Mouse (Mus musculus): ENCODE results near the gene Rgs16. TPM values are rescaled to one million over a fixed set of nuclear protein-coding genes. Genes with fewer than 3 reads are reported as not detected.

Rgs16 gene
- polyA plus RNA-seq, 1 experiment, result 2.6 TPM

DNA sequence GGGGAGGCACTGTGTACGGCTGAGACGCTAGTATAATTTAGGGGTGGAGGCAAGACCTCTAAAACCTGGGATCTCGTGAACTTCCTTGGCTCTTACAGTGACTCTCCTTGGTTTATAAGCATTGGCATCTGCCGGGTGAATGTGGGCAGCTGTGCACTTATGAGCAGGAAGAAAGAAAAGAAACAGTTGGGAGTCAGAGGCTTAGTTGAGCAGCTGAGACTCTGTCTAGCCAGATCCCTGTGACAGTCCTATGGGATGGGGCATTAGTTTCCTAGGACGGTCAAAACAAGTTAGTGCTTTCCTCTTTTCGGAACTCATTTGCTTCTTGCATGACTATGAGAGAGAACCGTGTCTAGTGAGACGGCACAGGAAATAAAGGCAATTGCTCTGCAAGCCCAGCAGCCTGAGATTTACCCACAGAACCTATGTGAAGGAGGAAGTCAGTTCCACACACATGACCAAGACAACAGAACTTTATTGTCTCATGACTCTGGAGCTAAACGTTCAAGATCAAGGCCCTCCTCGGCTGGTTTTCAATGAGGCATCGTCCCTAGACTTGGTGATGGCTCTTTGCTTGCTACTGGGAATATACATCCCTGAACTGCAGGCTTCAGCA lies 39.6 kb upstream of the Rgs16 start:
- H3K27ac ChIP-seq (ENCODE audit: control insufficient read depth, insufficient read depth, low read depth, low read length, poor library complexity), result no peak overlapping the region
- TF ChIP-seq CTCF (IDR thresholded peaks at IDR 0.05; ENCODE audit: control insufficient read depth, insufficient read depth, low read length), result no peak
- TF ChIP-seq POLR2A (IDR thresholded peaks at IDR 0.05; ENCODE audit: borderline replicate concordance, control insufficient read depth, low read depth, low read length), result no peak
- H3K4me3 ChIP-seq (replicated peaks; ENCODE audit: control insufficient read depth, low read depth, low read length), result no peak overlapping the region
- 28% methylated on average over 11 of the region's 11 CpGs for WGBS
- H3K4me1 ChIP-seq (ENCODE audit: control insufficient read depth, insufficient read depth, low read length), result no peaks in the 10 kb centered on the region; the same call in 1 of the 2 replicates

DNA sequence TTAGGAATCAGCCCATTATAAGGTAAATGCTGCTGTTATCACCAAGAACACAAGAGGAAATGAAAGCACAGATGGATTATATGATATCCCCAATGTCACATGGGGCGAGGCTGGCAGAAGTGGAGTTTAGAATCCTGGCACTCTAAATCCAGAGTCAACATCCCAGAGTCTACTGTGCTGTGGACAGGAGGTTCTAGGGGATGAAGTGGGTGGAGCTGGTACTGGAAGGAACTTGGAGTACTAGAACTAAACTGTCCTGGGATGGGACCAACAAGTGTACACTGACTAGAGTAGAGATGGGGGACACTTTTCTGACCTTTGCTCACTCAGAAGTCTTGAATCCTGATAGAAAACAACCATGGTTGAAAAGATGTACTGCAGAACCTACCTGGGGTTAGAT lies 38.7 kb upstream of the Rgs16 start:
- no peak for TF ChIP-seq CTCF (IDR thresholded peaks at IDR 0.05; ENCODE audit: control insufficient read depth, insufficient read depth, low read length)
- no peak for TF ChIP-seq POLR2A (IDR thresholded peaks at IDR 0.05; ENCODE audit: borderline replicate concordance, control insufficient read depth, low read depth, low read length)
- Histone ChIP-seq H3K4me1 (ENCODE audit: control insufficient read depth, insufficient read depth, low read length) (no peaks in the 10 kb centered on the region; the same call in 1 of the 2 replicates), H3K4me3 (replicated peaks; ENCODE audit: control insufficient read depth, low read depth, low read length) (no peak overlapping the region), H3K27ac (ENCODE audit: control insufficient read depth, insufficient read depth, low read depth, low read length, poor library complexity) (no peak overlapping the region)
- 52% methylated on average over 1 of the region's 1 CpGs for WGBS

DNA sequence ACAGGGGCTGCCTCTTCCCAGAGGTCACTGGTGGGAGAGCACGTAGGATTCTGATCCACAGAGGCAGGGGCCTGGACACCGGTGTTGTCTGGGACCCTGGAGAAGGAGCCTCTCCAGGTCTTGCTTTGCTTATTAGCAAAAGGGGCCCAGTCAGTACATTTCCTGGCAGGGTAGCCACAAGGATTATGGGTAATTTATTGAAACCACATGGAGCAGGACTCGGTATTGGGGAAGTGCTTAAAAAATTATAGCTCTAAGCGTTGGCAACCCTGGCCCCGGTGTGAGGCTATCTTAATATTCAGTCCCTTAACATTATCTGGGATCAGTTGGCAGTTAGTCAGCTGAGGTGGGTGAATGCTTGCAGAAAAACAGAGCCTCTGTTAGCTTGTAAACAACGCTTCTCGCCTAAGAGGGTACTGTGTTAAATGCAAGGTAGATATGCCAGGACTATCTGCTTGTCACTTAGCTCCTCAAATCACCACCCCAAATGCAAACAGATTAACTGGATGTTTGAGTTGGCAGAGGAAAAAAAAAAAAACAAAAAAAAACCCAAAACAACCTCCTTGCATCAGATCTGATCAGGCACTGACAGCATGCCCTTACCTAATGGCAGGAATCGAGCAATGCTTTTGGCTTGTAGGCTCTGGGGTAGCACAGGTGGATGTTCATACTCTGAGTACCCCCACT lies 37.8 kb upstream of the Rgs16 start:
- Histone ChIP-seq H3K4me1 (ENCODE audit: control insufficient read depth, insufficient read depth, low read length) (no peaks in the 10 kb centered on the region; the same call in 1 of the 2 replicates), H3K4me3 (replicated peaks; ENCODE audit: control insufficient read depth, low read depth, low read length) (no peak overlapping the region), H3K27ac (ENCODE audit: control insufficient read depth, insufficient read depth, low read depth, low read length, poor library complexity) (no peak overlapping the region)
- TF ChIP-seq POLR2A (IDR thresholded peaks at IDR 0.05; ENCODE audit: borderline replicate concordance, control insufficient read depth, low read depth, low read length) (no peak), CTCF (IDR thresholded peaks at IDR 0.05; ENCODE audit: control insufficient read depth, insufficient read depth, low read length) (no peak)
- 60% methylated on average over 8 of the region's 8 CpGs for WGBS

DNA sequence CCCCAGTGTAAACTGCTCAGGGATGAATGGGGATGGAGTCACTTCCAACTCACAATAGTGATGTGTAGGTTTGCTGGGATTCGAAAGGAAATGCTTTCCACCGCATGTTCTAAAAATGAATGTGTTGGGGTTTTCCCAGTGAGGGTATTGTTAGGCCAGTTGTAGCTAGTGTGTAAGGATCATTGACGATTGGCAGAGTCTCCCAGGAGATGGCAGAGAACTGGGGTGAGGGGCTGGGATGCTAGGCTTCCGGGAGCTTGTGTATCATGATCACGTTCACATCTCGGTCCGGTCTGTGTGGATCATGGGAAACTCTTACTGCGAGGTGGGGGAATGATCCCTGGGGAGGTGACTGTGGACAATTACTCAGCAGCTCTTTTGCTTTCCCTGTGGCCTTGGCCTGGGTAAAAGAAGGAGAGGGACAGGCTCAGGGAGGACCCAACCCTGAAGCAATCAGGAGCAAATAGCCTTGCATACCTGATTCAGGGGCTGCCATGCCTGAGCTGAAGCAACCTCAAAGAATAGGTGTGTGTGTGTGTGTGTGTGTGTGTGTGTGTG lies 37.2 kb upstream of the Rgs16 start:
- Histone ChIP-seq H3K4me1 (ENCODE audit: control insufficient read depth, insufficient read depth, low read length) (no peaks in the 10 kb centered on the region; the same call in 1 of the 2 replicates), H3K27ac (ENCODE audit: control insufficient read depth, insufficient read depth, low read depth, low read length, poor library complexity) (no peak overlapping the region), H3K4me3 (replicated peaks; ENCODE audit: control insufficient read depth, low read depth, low read length) (no peak overlapping the region)
- 80% methylated on average over 8 of the region's 8 CpGs for WGBS
- TF ChIP-seq CTCF (IDR thresholded peaks at IDR 0.05; ENCODE audit: control insufficient read depth, insufficient read depth, low read length) (no peak), POLR2A (IDR thresholded peaks at IDR 0.05; ENCODE audit: borderline replicate concordance, control insufficient read depth, low read depth, low read length) (no peak)

DNA sequence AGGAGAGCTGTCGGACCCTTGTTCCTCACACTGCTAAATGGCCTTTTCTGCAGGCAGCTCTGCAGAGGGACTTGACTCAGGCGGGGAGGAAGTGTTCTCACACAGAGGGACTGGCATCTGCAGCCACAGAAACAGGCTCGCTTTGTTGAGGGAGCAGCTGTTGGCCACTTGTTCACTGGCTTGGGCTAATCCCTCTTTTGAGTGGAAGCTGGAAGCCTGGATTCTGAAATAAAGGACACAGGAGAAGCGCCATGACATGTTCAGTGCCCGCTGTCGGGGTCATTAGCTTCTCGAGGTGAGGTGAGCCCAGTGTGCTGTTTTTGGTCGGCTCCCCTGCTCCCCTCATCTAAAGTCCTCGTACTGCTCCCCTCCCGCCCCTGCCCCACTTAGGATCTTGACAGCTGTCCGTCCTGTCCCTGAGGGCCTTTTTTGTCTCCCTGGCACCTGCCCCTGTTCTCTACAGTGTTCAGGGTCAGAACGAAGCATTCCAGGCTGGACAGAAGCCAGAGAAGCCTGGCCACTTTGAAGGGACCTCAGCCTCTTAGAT lies 36.6 kb upstream of the Rgs16 start:
- Histone ChIP-seq H3K4me3 (replicated peaks; ENCODE audit: control insufficient read depth, low read depth, low read length) (no peak overlapping the region), H3K4me1 (ENCODE audit: control insufficient read depth, insufficient read depth, low read length) (no peaks in the 10 kb centered on the region; the same call in 1 of the 2 replicates), H3K27ac (ENCODE audit: control insufficient read depth, insufficient read depth, low read depth, low read length, poor library complexity) (no peak overlapping the region)
- no peak for TF ChIP-seq CTCF (IDR thresholded peaks at IDR 0.05; ENCODE audit: control insufficient read depth, insufficient read depth, low read length)
- TF ChIP-seq POLR2A (IDR thresholded peaks at IDR 0.05; ENCODE audit: borderline replicate concordance, control insufficient read depth, low read depth, low read length), result no peak
- 39% methylated on average over 12 of the region's 12 CpGs for WGBS

DNA sequence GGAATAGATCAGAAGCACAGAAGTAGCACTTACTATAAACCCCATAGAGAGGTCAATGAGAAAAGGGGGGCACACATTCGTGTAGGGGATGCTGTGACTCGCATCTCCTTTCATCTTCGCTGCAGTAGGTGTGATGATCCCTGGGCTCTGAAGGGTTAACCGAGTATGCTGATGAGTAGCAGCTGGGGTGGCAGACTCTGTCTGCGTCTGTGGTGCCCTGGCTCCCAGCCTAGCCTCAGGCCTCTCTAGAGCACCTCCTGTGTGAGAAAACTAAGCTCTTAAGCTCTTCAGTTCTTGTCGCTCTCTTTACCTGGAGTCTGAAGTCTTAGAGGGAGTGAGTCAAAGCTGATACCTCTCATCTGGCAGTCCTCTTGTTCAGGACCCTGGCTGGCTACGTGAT lies 36.0 kb upstream of the Rgs16 start:
- H3K4me1 ChIP-seq (ENCODE audit: control insufficient read depth, insufficient read depth, low read length), result no peaks in the 10 kb centered on the region; the same call in 1 of the 2 replicates
- H3K4me3 ChIP-seq (replicated peaks; ENCODE audit: control insufficient read depth, low read depth, low read length), result no peak overlapping the region
- 67% methylated on average over 7 of the region's 7 CpGs for WGBS
- H3K27ac ChIP-seq (ENCODE audit: control insufficient read depth, insufficient read depth, low read depth, low read length, poor library complexity), result no peak overlapping the region
- TF ChIP-seq CTCF (IDR thresholded peaks at IDR 0.05; ENCODE audit: control insufficient read depth, insufficient read depth, low read length), result no peak
- TF ChIP-seq POLR2A (IDR thresholded peaks at IDR 0.05; ENCODE audit: borderline replicate concordance, control insufficient read depth, low read depth, low read length), result no peak

DNA sequence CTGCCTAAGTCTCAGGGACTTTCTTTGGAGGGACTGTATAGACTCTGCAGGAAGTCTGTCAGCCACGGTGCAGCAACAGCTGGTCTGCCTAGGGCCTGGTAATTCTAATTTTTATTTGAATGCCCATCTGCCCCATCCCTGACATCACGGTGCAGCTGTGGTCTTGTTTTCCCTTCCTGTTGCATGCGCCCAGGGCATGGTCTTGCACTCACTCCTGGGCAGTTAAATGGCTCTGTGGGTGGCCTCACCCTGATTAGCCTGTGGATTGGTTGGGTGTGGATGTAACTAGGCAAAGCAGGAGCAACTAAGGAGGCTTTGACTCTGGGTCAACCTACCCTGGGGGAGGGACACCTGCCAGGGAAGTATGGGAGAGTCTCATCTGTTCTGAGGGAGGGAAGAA lies 35.2 kb upstream of the Rgs16 start:
- Histone ChIP-seq H3K4me1 (ENCODE audit: control insufficient read depth, insufficient read depth, low read length) (no peaks in the 10 kb centered on the region; the same call in 1 of the 2 replicates), H3K4me3 (replicated peaks; ENCODE audit: control insufficient read depth, low read depth, low read length) (no peak overlapping the region), H3K27ac (ENCODE audit: control insufficient read depth, insufficient read depth, low read depth, low read length, poor library complexity) (no peak overlapping the region)
- no peak for TF ChIP-seq CTCF (IDR thresholded peaks at IDR 0.05; ENCODE audit: control insufficient read depth, insufficient read depth, low read length)
- no peak for TF ChIP-seq POLR2A (IDR thresholded peaks at IDR 0.05; ENCODE audit: borderline replicate concordance, control insufficient read depth, low read depth, low read length)
- WGBS, result 40% methylated on average over 3 of the region's 3 CpGs

DNA sequence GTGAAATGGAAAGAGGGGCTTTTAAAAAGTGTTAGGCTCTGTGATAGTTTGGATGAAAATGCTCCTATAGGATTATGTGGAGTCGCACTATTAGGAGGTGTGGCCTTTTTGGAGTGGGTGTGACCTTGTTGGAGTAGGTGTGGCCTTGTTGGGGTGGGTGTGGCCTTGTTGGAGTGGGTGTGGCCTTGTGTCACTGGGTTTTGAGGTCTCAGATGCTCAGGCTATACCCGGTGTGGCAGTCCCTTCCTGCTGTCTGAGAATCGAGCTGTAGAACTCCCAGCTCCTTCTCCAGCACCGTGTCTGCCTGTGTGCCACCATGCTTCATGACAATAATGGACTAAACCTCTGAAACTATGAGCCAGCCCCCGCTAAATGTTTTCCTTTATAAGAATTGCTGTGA lies 31.5 kb upstream of the Rgs16 start:
- 76% methylated on average over 5 of the region's 5 CpGs for WGBS
- Histone ChIP-seq H3K27ac (ENCODE audit: control insufficient read depth, insufficient read depth, low read depth, low read length, poor library complexity) (no peak overlapping the region), H3K4me3 (replicated peaks; ENCODE audit: control insufficient read depth, low read depth, low read length) (no peak overlapping the region), H3K4me1 (ENCODE audit: control insufficient read depth, insufficient read depth, low read length) (no peaks in the 10 kb centered on the region)
- TF ChIP-seq CTCF (IDR thresholded peaks at IDR 0.05; ENCODE audit: control insufficient read depth, insufficient read depth, low read length), result no peak
- TF ChIP-seq POLR2A (IDR thresholded peaks at IDR 0.05; ENCODE audit: borderline replicate concordance, control insufficient read depth, low read depth, low read length), result no peak
